9 mouse cellular contexts compared by ENCODE assay signal in genomic region chr11:88693002-88693769, GRCm38 (mm10). TPM values are rescaled to one million over a fixed set of nuclear protein-coding genes. Genes with fewer than 3 reads are reported as not detected.
A peak's percentile ranks its signal among the peaks of the same experiment; 100 is the strongest.
DNase-seq lines count a peak whose midpoint lies in the region; ATAC-seq and TF ChIP-seq lines count a peak whose summit lies in the region.
"Had no signal": no experiment of that assay in that cellular context is flagged by ENCODE, and none has a peak within 500 bp of the region (broad histone marks: within the 10 kb centered on the region; RNA-seq: fewer than 3 reads in every experiment).

No protein-coding gene starts in this region.

- H3K36me3 ChIP-seq in heart, embryonic 13.5 days: peaks cover 49% of the 10 kb centered on the region
- peaks cover 23% of the 10 kb centered on the region for H3K36me3 ChIP-seq in hindbrain, embryonic 12.5 days
- H3K36me3 ChIP-seq in midbrain, embryonic 13.5 days: peaks cover 22% of the 10 kb centered on the region

- H3K27me3 ChIP-seq in heart, embryonic 13.5 days (replicated peaks): no peaks in the 10 kb centered on the region
- no peaks in the 10 kb centered on the region for H3K27me3 ChIP-seq in hindbrain, embryonic 12.5 days
- no peaks in the 10 kb centered on the region for H3K27me3 ChIP-seq in midbrain, embryonic 13.5 days

- H3K4me1 ChIP-seq in heart, embryonic 13.5 days: peaks cover 76% of the 10 kb centered on the region
- peaks cover 93% of the 10 kb centered on the region for H3K4me1 ChIP-seq in hindbrain, embryonic 12.5 days
- peaks cover 94% of the 10 kb centered on the region for H3K4me1 ChIP-seq in midbrain, embryonic 13.5 days (replicated peaks)

- 45% methylated on average over 13 of the region's 13 CpGs for WGBS in heart, embryonic 13.5 days
- 32% methylated on average over 13 of the region's 13 CpGs for WGBS in hindbrain, embryonic 12.5 days
- WGBS in midbrain, embryonic 13.5 days: 25% methylated on average over 13 of the region's 13 CpGs

- no peak overlapping the region for H3K4me3 ChIP-seq in heart, embryonic 13.5 days
- H3K4me3 ChIP-seq in hindbrain, embryonic 12.5 days: no peak overlapping the region
- no peak overlapping the region for H3K4me3 ChIP-seq in midbrain, embryonic 13.5 days (replicated peaks)
- H3K4me3 ChIP-seq in left cerebral cortex, adult 2 months: no peak overlapping the region

- H3K27ac ChIP-seq in heart, embryonic 13.5 days (replicated peaks): peak overlapping the region; percentile 72
- peak overlapping the region; percentile 76 for H3K27ac ChIP-seq in hindbrain, embryonic 12.5 days
- peak overlapping the region; percentile 83 for H3K27ac ChIP-seq in midbrain, embryonic 13.5 days
- no peak overlapping the region for H3K27ac ChIP-seq in left cerebral cortex, adult 2 months

- ATAC-seq in heart, embryonic 13.5 days (ENCODE audit: extremely low read depth, insufficient number of reproducible peaks, low FRiP score, low TSS enrichment): no peak
- no peak for ATAC-seq in hindbrain, embryonic 12.5 days (ENCODE audit: low FRiP score)
- no peak for ATAC-seq in midbrain, embryonic 13.5 days
- no peak for ATAC-seq in erythroblast, adult 5-6 weeks (replicated peaks; ENCODE audit: low FRiP score, poor library complexity, severe bottlenecking)

- no peaks in the 10 kb centered on the region for H3K9me3 ChIP-seq in heart, embryonic 13.5 days
- H3K9me3 ChIP-seq in hindbrain, embryonic 12.5 days (replicated peaks): no peaks in the 10 kb centered on the region
- H3K9me3 ChIP-seq in midbrain, embryonic 13.5 days: no peaks in the 10 kb centered on the region

- TF ChIP-seq CTCF in left cerebral cortex, adult 2 months (IDR thresholded peaks at IDR 0.05): no peak

- intact Hi-C loops in heart, postnatal 25 days (cut with DNase I): no loop called here
- intact Hi-C loops in left cerebral cortex, adult 2 months (cut with DNase I): no loop called here

- H3K9ac ChIP-seq in heart, embryonic 13.5 days: peak overlapping the region; percentile 70
- peak overlapping the region; percentile 36; the same call in 1 of the 2 replicates for H3K9ac ChIP-seq in hindbrain, embryonic 12.5 days
- no peak overlapping the region; the same call in 1 of the 2 replicates for H3K9ac ChIP-seq in midbrain, embryonic 13.5 days (replicated peaks)

- peak overlapping the region; percentile 47 for H3K4me2 ChIP-seq in heart, embryonic 13.5 days
- H3K4me2 ChIP-seq in hindbrain, embryonic 12.5 days (replicated peaks): peak overlapping the region; percentile 17; the same call in 1 of the 2 replicates
- H3K4me2 ChIP-seq in midbrain, embryonic 13.5 days (replicated peaks): peak overlapping the region; percentile 17; the same call in 1 of the 2 replicates

- DNase-seq in heart, postnatal 25 days (ENCODE audit: low spot score): no peak
- DNase-seq in R1 (ENCODE audit: low read depth, low spot score): peak; percentile 58
- no peak for DNase-seq in frontal cortex, postnatal 25 days (ENCODE audit: low spot score in 2 of 2)
- no peak for DNase-seq in left cerebral cortex, adult 2 months (ENCODE audit: extremely low spot score in 1 of 2, low spot score in 2 of 2)
- DNase-seq: cerebellum, adult 9-10 months had no signal

RNA-seq across cellular contexts. Expression of gene Msi2, which starts 25.1 kb away (rescaled TPM):
- polyA plus RNA-seq in heart, embryonic 13.5 days (2015; fragmentation: Nextera tagmentation; extraction: Ambion mirVana): 16.2 and 18.8 TPM in 2 replicates
- 100 to 1,000 TPM; 191 to 211 TPM for total RNA-seq in heart, postnatal 25 days (2021)
- polyA plus RNA-seq in hindbrain, embryonic 12.5 days (2016; fragmentation: Nextera tagmentation; extraction: Ambion mirVana): 34.8 and 35.9 TPM in 2 replicates
- polyA plus RNA-seq in midbrain, embryonic 13.5 days (2015; fragmentation: Nextera tagmentation; extraction: Ambion mirVana): 38.5 and 41.0 TPM in 2 replicates
- total RNA-seq in erythroblast, adult 5-6 weeks (2015; ENCODE audit: low replicate concordance): 6.5 and 10.2 TPM in 2 replicates
- total RNA-seq in erythroblast, adult 5-6 weeks (2017; ENCODE audit: low replicate concordance): 8.6 and 13.9 TPM in 2 replicates
- total RNA-seq in left cerebral cortex, adult 2 months (2021): 100 to 1,000 TPM; 126 to 140 TPM

Comparison
In these comparisons a context has a peak if more than half of its experiments do, and no peak if none do; other contexts are left out.
1. RNA of gene Msi2, which starts 25.1 kb away (total RNA-seq): 191 to 211 TPM in heart, postnatal 25 days and 126 to 140 TPM in left cerebral cortex, adult 2 months; 6.5 to 13.9 TPM in erythroblast, adult 5-6 weeks; every median in the first group is over 4 times any median in the second.
2. Peak in every context shown above with its lines, with median percentiles within 50 percentile points of each other: H3K4me2 ChIP-seq.